Mouse (Mus musculus) bone marrow macrophage, adult 2 months (primary cell): ENCODE measurements around the gene Zfp738.
"Not testable (repeated sequence)": the region's sequence is repeated elsewhere in the genome, so short reads cannot be mapped to it uniquely, and the experiment has no call there.

Experiments used
- CTCF ChIP-seq: IDR thresholded peaks from 2 replicates; pipeline ENCODE4 v1.5.1; 2012; ENCODE audit warnings: low read depth, mild to moderate bottlenecking, low read length, moderate library complexity
- POLR2A ChIP-seq: IDR thresholded peaks from 2 replicates; pipeline ENCODE4 v1.6.1; 2012; ENCODE audit warnings: mild to moderate bottlenecking, low read depth, low read length, borderline replicate concordance

DNA sequence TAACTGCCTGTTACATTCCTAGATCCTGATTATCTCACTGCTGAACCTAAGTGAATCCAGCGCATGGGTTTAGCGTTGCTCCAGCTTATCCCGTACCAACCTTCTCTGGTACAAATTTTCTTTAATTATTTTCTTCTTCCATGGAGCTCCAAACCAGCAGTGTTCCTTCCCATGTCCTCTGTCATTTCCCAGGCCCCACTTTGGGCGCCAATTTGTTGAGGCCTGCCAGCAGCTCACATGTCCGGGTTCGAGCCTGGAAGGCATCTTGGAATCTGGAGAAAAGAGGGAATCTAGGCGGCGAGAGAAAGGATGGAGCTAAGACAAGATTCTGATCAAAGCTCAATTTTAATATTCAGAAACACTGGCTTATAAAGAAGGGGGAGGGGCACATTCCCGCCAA, 47.5 kb upstream of the Zfp738 start:
- not testable (repeated sequence) for TF ChIP-seq CTCF, POLR2A
